Mouse (Mus musculus) kidney, postnatal 4 days (tissue): ENCODE results near the gene Dhx9.
"Not testable (repeated sequence)": the region's sequence is repeated elsewhere in the genome, so short reads cannot be mapped to it uniquely, and the experiment has no call there.

Experiments used
- DNase-seq, 2 experiments: peaks; one replicate each; pipeline ENCODE4 v3.0.0; 2021; ENCODE audit warnings: mixed read lengths in 2 of 2

The Dhx9 gene

DNA sequence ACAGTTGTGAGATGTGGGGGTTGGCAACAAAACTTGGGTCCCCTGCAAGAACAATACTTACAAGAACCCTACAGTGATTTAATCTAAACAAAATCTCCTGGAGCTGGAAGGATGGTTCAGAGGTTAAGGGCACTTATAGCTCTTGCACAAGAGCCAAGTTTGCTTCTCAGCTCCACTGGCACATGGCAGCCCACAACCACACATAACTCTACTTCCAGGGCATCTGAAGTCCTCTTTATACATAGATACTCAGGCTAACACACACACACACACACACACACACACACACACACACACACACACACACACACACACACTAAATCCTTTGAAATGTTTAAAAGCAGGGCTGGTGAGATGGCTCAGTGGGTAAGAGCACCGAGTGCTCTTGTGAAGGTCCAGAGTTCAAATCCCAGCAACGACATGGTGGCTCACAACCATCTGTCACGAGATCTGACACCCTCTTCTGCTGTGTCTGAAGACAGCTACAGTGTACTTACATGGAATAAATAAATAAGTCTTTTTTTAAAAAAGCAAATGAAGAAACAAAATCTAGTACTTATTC, 71.1 kb downstream of the Dhx9 start:
- DNase-seq, result not testable (repeated sequence)

DNA sequence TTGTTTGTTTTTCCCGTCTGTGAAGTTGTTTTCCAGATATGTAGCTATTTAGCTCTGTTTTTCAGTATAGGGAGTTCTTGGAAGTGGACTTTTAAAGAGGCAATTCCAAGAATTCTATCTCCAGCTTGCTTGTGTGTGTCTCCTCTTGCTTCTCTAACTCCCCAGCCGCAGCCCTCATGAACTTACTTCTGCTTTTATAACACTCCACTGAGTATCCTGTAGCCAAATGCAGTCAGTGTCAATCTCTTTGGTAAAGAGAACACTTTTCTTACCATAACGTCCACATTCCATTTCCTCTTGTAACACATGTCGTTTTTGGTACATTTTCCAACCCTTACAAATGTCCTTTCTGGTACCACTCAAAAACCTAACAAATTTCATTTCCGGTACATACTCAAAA, 71.7 kb downstream of the Dhx9 start:
- not testable (repeated sequence) for DNase-seq

DNA sequence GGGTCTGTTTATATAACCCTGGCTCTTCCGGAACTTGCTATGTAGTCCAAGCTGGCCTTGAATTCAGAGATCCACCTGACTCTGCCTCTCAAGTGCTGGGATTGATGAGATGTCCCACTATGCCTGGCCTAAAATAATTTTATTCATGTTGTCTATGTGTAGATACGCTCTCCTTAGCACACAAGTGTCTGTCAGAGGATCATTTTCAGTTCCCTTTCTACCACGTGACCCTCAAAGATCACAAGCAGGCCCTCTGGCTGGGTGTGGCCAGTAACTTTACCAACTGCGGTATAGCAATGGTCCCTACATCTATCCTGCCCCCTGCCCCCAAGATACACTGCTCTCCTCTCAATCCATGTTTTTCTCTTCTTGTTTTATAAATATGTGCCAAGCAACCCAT, 72.5 kb downstream of the Dhx9 start:
- DNase-seq, result peak in 1 of 2 experiments; percentile 27

DNA sequence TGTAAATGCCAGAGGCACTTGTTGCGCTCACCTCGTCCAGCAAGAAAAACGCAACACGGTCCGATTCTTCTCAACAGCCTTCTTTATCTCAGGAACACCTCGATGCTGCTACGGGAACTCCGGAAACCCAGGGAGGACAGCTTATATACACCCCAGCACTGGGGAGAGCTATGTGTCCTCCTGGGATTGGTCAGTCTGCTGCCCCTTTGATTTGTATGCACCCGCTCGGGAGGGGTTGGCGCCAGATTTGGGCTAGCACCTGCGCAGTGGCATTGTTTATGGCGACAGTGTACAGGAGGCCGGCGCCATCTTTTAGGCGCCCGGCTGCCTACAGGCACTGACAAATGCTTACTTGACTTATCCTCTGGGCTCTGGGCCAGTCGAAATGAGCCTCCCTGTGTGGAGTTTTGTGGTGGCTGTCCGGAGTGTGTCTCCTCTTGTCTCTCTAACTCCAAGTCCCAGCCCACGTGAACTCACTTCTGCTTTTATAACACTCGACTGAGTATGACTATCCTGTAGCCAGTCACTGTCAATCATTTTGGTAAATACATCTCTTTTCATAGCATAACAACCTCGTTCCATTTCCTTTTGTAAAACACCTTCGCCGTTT, 73.2 kb downstream of the Dhx9 start:
- peak; percentile 18 to 54 for DNase-seq

DNA sequence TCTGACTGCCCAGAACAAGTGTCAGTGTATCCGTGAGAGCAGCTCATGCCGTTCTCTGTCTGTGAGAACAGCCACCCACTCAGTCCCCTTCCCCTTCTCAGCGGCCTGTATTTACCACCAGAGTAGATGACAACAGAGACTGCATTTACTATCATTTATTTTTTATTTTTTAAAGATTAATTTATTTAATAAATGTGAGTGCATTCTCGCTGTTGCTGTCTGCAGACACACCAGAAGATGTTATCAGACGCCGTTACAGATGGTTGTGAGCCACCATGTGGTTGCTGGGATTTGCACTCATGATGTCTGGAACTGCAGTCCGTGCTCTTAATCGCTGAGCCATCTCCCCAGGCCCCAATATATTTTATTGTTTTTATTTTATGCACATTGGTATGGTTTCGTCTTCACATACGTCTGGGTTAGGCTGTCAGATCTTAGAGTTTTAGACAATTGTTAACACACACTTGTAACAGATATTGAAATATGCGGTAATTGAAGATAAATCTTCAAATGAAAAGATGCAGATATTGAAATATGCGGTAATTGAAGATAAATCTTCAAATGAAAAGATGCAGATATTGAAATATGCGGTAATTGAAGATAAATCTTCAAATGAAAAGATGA, 74.0 kb downstream of the Dhx9 start:
- not testable (repeated sequence) for DNase-seq

DNA sequence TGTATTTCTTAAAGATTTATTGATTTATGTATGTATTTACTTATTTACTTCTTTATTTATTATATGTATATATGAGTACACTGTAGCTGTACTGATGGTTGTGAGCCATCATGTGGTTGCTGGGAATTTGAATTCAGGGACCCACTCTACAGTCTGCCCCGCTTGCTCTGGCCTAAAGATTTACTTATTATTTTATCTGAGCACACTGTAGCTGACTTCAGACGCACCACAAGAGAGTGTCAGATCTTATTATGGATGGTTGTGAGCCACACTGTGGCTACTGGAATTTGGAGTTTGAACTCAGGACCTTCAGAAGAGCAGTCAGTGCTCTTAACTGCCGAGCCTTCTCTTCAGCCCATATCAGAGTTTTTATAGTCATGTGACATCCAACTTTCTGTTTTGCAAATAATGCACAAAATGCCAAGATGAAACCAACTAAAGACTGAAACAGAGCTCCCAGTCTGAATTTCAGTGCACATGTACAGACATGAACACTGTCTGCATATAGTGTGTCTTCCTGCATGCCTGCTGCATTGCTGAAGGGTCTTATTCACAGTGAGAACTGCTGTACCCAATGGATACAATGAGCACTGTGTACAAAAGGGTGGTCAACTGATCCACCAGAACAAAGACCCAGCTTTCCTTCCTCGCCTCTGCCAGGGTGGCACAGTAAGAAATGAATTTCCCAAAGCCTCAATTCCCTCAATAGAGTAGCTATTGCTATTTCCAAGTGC, 74.6 kb downstream of the Dhx9 start:
- not testable (repeated sequence) for DNase-seq

DNA sequence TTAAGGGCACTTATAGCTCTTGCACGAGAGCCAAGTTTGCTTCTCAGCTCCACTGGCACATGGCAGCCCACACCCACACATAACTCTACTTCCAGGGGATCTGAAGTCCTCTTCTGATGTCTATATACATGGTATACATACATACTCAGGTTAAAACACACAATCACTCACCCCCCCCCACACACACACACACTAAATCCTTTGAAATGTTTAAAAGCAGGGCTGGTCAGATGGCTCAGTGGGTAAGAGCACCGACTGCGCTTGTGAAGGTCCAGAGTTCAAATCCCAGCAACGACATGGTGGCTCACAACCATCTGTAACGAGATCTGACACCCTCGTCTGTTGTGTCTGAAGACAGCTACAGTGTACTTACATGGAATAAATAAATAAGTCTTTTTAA, 75.7 kb downstream of the Dhx9 start:
- no peak for DNase-seq

DNA sequence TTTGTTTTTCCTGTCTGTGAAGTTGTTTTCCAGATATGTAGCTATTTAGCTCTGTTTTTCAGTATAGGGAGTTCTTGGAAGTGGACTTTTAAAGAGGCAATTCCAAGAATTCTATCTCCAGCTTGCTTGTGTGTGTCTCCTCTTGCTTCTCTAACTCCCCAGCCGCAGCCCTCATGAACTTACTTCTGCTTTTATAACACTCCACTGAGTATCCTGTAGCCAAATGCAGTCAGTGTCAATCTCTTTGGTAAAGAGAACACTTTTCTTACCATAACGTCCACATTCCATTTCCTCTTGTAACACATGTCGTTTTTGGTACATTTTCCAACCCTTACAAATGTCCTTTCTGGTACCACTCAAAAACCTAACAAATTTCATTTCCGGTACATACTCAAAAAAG, 76.5 kb downstream of the Dhx9 start:
- DNase-seq, result not testable (repeated sequence)

DNA sequence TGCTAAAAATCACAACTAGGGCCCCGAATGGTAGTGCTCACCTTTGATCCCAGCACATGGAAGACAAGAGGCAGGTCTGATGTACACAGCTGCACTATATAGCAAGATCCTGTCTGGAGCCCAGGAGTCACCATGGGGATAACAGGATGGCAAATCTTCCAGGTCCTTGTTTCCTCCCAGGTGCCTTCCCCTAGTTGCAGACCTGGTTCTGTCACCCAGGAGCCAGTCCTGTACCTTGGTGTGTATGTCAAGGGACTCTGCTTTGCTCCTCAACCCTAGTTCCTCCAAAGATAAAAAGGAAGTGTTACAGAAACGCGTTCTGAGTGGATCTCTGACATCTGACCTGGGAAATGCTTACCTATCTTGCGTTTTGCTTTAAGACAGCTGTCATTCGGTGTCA, 79.2 kb downstream of the Dhx9 start:
- DNase-seq, result not testable (repeated sequence)

DNA sequence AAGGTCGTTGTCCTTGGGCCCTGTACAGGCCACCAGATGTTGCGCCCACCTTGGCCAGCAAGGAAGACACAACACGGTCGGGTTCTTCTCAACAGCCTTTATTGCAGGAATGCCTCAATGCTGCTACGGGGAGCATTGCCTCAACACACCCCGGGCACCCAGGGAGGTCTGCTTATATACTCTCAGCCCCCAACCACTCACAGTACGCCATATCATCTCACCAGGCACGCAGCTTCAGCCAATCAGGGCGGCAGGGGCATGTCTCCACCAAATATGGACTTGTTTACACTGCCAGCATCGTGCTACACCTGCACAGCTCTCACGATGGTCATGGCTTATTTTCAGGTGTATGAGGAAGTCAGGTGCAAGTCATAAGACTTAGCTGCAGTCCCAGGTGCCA, 79.8 kb downstream of the Dhx9 start:
- DNase-seq, result not testable (repeated sequence)
